Mouse (Mus musculus): Measurements from ENCODE around the gene Shisa3.

- TF ChIP-seq CHD2 (IDR thresholded peaks at IDR 0.05; ENCODE audit: low read depth, low read length) (no peak), HCFC1 (IDR thresholded peaks at IDR 0.05; ENCODE audit: borderline replicate concordance, insufficient read depth, low read length) (no peak), MAFK (IDR thresholded peaks at IDR 0.05; ENCODE audit: insufficient read depth, low read depth, low read length) (no peak), ZC3H11A (IDR thresholded peaks at IDR 0.05; ENCODE audit: borderline replicate concordance, low read depth, low read length) (no peak)
These were observed 39.3 kb downstream of the Shisa3 start for GRCm38 (mm10) chr5:67646756-67647529.

Data from ES-E14 (cell line).